Mouse (Mus musculus): ENCODE results near the gene Mob2.
A peak's percentile ranks its signal among the peaks of the same experiment; 100 is the strongest.

Mob2 gene

GRCm38 (mm10) chr7:142034198-142034597 is 26.7 kb downstream of the Mob2 start:
- ATAC-seq (ENCODE audit: insufficient number of reproducible peaks, low FRiP score, low TSS enrichment) = no peak

GRCm38 (mm10) chr7:142030073-142030472 is 30.8 kb downstream of the Mob2 start:
- no peak for ATAC-seq (ENCODE audit: insufficient number of reproducible peaks, low FRiP score, low TSS enrichment)

- ATAC-seq (ENCODE audit: insufficient number of reproducible peaks, low FRiP score, low TSS enrichment) = no peak
These were observed 34.9 kb downstream of the Mob2 start for GRCm38 (mm10) chr7:142025926-142026325.

- no peak for ATAC-seq (ENCODE audit: insufficient number of reproducible peaks, low FRiP score, low TSS enrichment)
These were observed 35.7 kb downstream of the Mob2 start for GRCm38 (mm10) chr7:142025196-142025595.

GRCm38 (mm10) chr7:142020827-142021226 is 40.0 kb downstream of the Mob2 start:
- ATAC-seq (ENCODE audit: insufficient number of reproducible peaks, low FRiP score, low TSS enrichment) = no peak

GRCm38 (mm10) chr7:142019699-142020098 is 41.2 kb downstream of the Mob2 start:
- no peak for ATAC-seq (ENCODE audit: insufficient number of reproducible peaks, low FRiP score, low TSS enrichment)

GRCm38 (mm10) chr7:142016562-142016961 is 44.3 kb downstream of the Mob2 start:
- ATAC-seq (ENCODE audit: insufficient number of reproducible peaks, low FRiP score, low TSS enrichment) = no peak

- ATAC-seq (ENCODE audit: insufficient number of reproducible peaks, low FRiP score, low TSS enrichment) = no peak
These were observed 59.1 kb downstream of the Mob2 start for GRCm38 (mm10) chr7:142001597-142002340.

GRCm38 (mm10) chr7:142000661-142001060 is 60.2 kb downstream of the Mob2 start:
- 0 out of 2 replicates have a peak, but pooled peaks have one; percentile 43 for ATAC-seq (ENCODE audit: insufficient number of reproducible peaks, low FRiP score, low TSS enrichment)

GRCm38 (mm10) chr7:141994121-141994520 is 66.7 kb downstream of the Mob2 start:
- ATAC-seq (ENCODE audit: insufficient number of reproducible peaks, low FRiP score, low TSS enrichment) = no peak

GRCm38 (mm10) chr7:141991183-141991582 is 69.7 kb downstream of the Mob2 start:
- no peak for ATAC-seq (ENCODE audit: insufficient number of reproducible peaks, low FRiP score, low TSS enrichment)

GRCm38 (mm10) chr7:141988314-141988806 is 72.5 kb downstream of the Mob2 start:
- ATAC-seq (ENCODE audit: insufficient number of reproducible peaks, low FRiP score, low TSS enrichment) = peak; percentile 22; the same call in 1 of the 2 replicates

GRCm38 (mm10) chr7:141981237-141981636 is 79.6 kb downstream of the Mob2 start:
- no peak for ATAC-seq (ENCODE audit: insufficient number of reproducible peaks, low FRiP score, low TSS enrichment)

- no peak for ATAC-seq (ENCODE audit: insufficient number of reproducible peaks, low FRiP score, low TSS enrichment)
These were observed 81.6 kb downstream of the Mob2 start for GRCm38 (mm10) chr7:141979247-141979646.

- no peak for ATAC-seq (ENCODE audit: insufficient number of reproducible peaks, low FRiP score, low TSS enrichment)
These were observed 82.9 kb downstream of the Mob2 start for GRCm38 (mm10) chr7:141978003-141978402.

GRCm38 (mm10) chr7:141972831-141973619 is 87.8 kb downstream of the Mob2 start:
- ATAC-seq (ENCODE audit: insufficient number of reproducible peaks, low FRiP score, low TSS enrichment) = 0 out of 2 replicates have a peak, but pooled peaks have one; percentile 17

- ATAC-seq (ENCODE audit: insufficient number of reproducible peaks, low FRiP score, low TSS enrichment) = no peak
These were observed 94.6 kb downstream of the Mob2 start for GRCm38 (mm10) chr7:141966281-141966680.

GRCm38 (mm10) chr7:141962521-141962920 is 98.3 kb downstream of the Mob2 start:
- no peak for ATAC-seq (ENCODE audit: insufficient number of reproducible peaks, low FRiP score, low TSS enrichment)

GRCm38 (mm10) chr7:141961491-141961890 is 99.4 kb downstream of the Mob2 start:
- peak; percentile 18; the same call in 1 of the 2 replicates for ATAC-seq (ENCODE audit: insufficient number of reproducible peaks, low FRiP score, low TSS enrichment)

- ATAC-seq (ENCODE audit: insufficient number of reproducible peaks, low FRiP score, low TSS enrichment) = no peak
These were observed 99.9 kb downstream of the Mob2 start for GRCm38 (mm10) chr7:141960926-141961325.

- ATAC-seq (ENCODE audit: insufficient number of reproducible peaks, low FRiP score, low TSS enrichment) = no peak
These were observed 101.7 kb downstream of the Mob2 start for GRCm38 (mm10) chr7:141959133-141959532.

Measured in cerebellum, adult (tissue).